ENCODE assay signal across 10 mouse cellular contexts in the genomic region with DNA sequence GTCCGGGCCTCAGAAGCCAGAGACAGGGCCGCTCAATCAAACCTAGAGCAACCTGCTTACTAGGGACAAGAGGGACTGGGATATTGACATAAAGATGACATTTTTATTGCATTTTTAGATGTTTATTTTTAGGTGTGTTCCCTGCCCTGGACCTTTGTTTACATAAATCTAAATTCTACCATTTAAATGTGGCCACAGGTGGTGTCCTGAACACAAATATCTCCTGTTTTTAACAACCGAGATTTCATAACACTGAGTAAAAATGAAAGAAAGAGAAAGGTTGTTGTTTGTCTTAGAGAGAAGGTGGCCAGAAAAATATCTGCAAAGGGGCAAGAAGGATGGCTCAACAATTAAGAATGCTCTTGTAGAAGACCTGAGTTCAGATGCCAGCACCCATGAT. TPM values are rescaled to one million over a fixed set of nuclear protein-coding genes. Genes with fewer than 3 reads are reported as not detected.
"Had no signal": no experiment of that assay in that cellular context is flagged by ENCODE, and none has a peak within 500 bp of the region (broad histone marks: within the 10 kb centered on the region; RNA-seq: fewer than 3 reads in every experiment).

No protein-coding gene starts in this region.

- H3K4me1 ChIP-seq: midbrain, embryonic 15.5 days had no signal

- H3K36me3 ChIP-seq: limb, embryonic 15.5 days; liver, embryonic 12.5 days; midbrain, embryonic 10.5 days; midbrain, embryonic 15.5 days had no signal

- H3K27ac ChIP-seq: kidney, postnatal 0 days; limb, embryonic 15.5 days; liver, embryonic 12.5 days; midbrain, embryonic 15.5 days had no signal

- H3K27me3 ChIP-seq: limb, embryonic 15.5 days; liver, embryonic 12.5 days; midbrain, embryonic 15.5 days had no signal

- ATAC-seq: midbrain, embryonic 15.5 days had no signal

- H3K9me3 ChIP-seq: liver, embryonic 12.5 days; midbrain, embryonic 15.5 days had no signal

- DNase-seq: kidney, postnatal 36 days; thymus, postnatal 36 days had no signal

- H3K9ac ChIP-seq: limb, embryonic 15.5 days; liver, embryonic 12.5 days; lung, embryonic 14.5 days; midbrain, embryonic 15.5 days had no signal

- H3K4me3 ChIP-seq: limb, embryonic 15.5 days; liver, embryonic 12.5 days; midbrain, embryonic 10.5 days; midbrain, embryonic 15.5 days had no signal

- H3K4me2 ChIP-seq: midbrain, embryonic 15.5 days had no signal

RNA-seq across cellular contexts. Expression of gene Fhad1, which starts 51.0 kb away (rescaled TPM):
- total RNA-seq: megakaryocyte, adult 5-6 weeks had no signal
- polyA plus RNA-seq: liver, embryonic 16.5 days had no signal
